Mouse (Mus musculus) cerebellum, adult 11 months (tissue): ENCODE data around the gene Leo1.

Experiments
- DNase-seq: peaks from one replicate; pipeline ENCODE4 v3.0.0; 2022

Leo1 gene

GRCm38 (mm10) chr9:75440796-75441666, at the start of gene Leo1:
Leo1 (plus strand) TSS chr9:75441524.
- peak; percentile 87 for DNase-seq

- no peak for DNase-seq
These were observed 48.1 kb upstream of the Leo1 start for GRCm38 (mm10) chr9:75393251-75393650.

- no peak for DNase-seq
These were observed 45.4 kb upstream of the Leo1 start for GRCm38 (mm10) chr9:75395971-75396370.

GRCm38 (mm10) chr9:75399069-75399468, 42.3 kb upstream of the Leo1 start:
- no peak for DNase-seq

GRCm38 (mm10) chr9:75400639-75401038, 40.7 kb upstream of the Leo1 start:
- no peak for DNase-seq

- DNase-seq, result no peak
These were observed 39.5 kb upstream of the Leo1 start for GRCm38 (mm10) chr9:75401593-75402504.

- DNase-seq, result no peak
These were observed 37.8 kb upstream of the Leo1 start for GRCm38 (mm10) chr9:75403520-75403919.

DNA sequence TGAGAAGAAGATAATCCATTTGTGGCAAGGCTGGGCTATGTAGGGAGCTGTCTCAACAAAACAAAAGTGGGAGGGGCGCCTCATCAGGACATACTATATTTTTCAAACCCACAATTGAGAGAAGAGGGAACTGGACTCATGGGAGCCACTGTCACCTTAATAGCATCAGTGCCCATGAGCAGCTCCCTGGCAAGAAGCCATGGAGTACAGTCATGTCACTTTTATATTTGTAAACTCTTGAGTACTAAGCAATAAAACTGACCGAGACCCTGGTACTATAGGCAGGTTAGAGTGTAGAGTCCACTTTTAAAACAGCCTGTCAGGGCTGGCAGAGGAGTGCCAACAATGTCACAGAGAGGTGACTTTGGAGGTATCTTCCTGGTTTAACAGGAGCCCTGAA, 35.2 kb upstream of the Leo1 start:
- no peak for DNase-seq

- DNase-seq, result no peak
These were observed 33.5 kb upstream of the Leo1 start for GRCm38 (mm10) chr9:75407803-75408202.

- DNase-seq, result no peak
These were observed 33.0 kb upstream of the Leo1 start for GRCm38 (mm10) chr9:75408204-75408826.

- DNase-seq, result peak; percentile 73
These were observed 32.1 kb upstream of the Leo1 start for GRCm38 (mm10) chr9:75409031-75409851.

- peak; percentile 98 for DNase-seq
These were observed 31.4 kb upstream of the Leo1 start, which contains the start of gene Mapk6 for GRCm38 (mm10) chr9:75409852-75410378. Mapk6 (minus strand) TSS chr9:75410005.

- no peak for DNase-seq
These were observed 30.3 kb upstream of the Leo1 start for GRCm38 (mm10) chr9:75410868-75411487.

- DNase-seq, result no peak
These were observed 29.7 kb upstream of the Leo1 start for GRCm38 (mm10) chr9:75411584-75411983.

- no peak for DNase-seq
These were observed 28.1 kb upstream of the Leo1 start for GRCm38 (mm10) chr9:75413206-75413605.

- DNase-seq, result no peak
These were observed 27.1 kb upstream of the Leo1 start for GRCm38 (mm10) chr9:75414204-75414603.

GRCm38 (mm10) chr9:75422251-75422691, 19.1 kb upstream of the Leo1 start:
- DNase-seq, result no peak

- no peak for DNase-seq
These were observed 17.6 kb upstream of the Leo1 start for GRCm38 (mm10) chr9:75423683-75424082.

- no peak for DNase-seq
These were observed 16.8 kb upstream of the Leo1 start for GRCm38 (mm10) chr9:75424358-75425150.

- DNase-seq, result no peak
These were observed 15.4 kb upstream of the Leo1 start for GRCm38 (mm10) chr9:75425796-75426391.
